Mouse (Mus musculus) midbrain, embryonic 12.5 days (tissue): Measurements from ENCODE around the gene Mst1. TPM values are rescaled to one million over a fixed set of nuclear protein-coding genes. Genes with fewer than 3 reads are reported as not detected.

ENCODE experiments used
- ATAC-seq: fragments of 200-750 bp; cut with Nextera tagmentation; 2 replicates; pipeline ENCODE4 v1.8.0; 2017; ENCODE audit warnings: low read depth, moderate TSS enrichment, moderate library complexity; ENCODE audit not compliant: low FRiP score
- H3K27ac ChIP-seq: fragments of 300-500 bp; sonication (generic); replicated peaks from 2 replicates; pipeline ENCODE4 v1.5.1; 2016; ENCODE audit warnings: mild to moderate bottlenecking
- H3K27me3 ChIP-seq: fragments of 300-500 bp; sonication (generic); 2 replicates; pipeline ENCODE4 v1.6.1; 2016; ENCODE audit warnings: mild to moderate bottlenecking
- H3K36me3 ChIP-seq: fragments of 300-500 bp; sonication (generic); 2 replicates; pipeline ENCODE4 v1.6.1; 2016
- H3K4me1 ChIP-seq: fragments of 300-500 bp; sonication (generic); 2 replicates; pipeline ENCODE4 v1.6.1; 2016
- H3K4me2 ChIP-seq: fragments of 300-500 bp; sonication (generic); replicated peaks from 2 replicates; pipeline ENCODE4 v1.6.1; 2016; ENCODE audit warnings: mild to moderate bottlenecking, moderate library complexity
- H3K4me3 ChIP-seq: fragments of 300-500 bp; sonication (generic); 2 replicates; pipeline ENCODE4 v1.5.1; 2016; ENCODE audit warnings: mild to moderate bottlenecking
- H3K9ac ChIP-seq: fragments of 300-500 bp; sonication (generic); replicated peaks from 2 replicates; pipeline ENCODE4 v1.6.1; 2016; ENCODE audit warnings: mild to moderate bottlenecking, moderate library complexity
- H3K9me3 ChIP-seq: fragments of 300-500 bp; sonication (generic); 2 replicates; pipeline ENCODE4 v1.6.1; 2016; ENCODE audit warnings: mild to moderate bottlenecking
- WGBS: fragments of 180-500 bp; shearing (Covaris S2); methylation state at CpG from one replicate; pipeline ENCODE4 v1.1.7; 2016; 5-methylcytosine and 5-hydroxymethylcytosine counted together
- polyA plus RNA-seq: library from polyadenylated mRNA; unstranded; fragments of >200 nt; fragmentation: Nextera tagmentation; extraction: Ambion mirVana; gene quantifications from 2 replicates; pipeline ENCODE4 v1.2.1, GENCODE M21; 2016

The Mst1 gene
- polyA plus RNA-seq, 1 experiment from 2014 or later = 0.14 TPM

- Histone ChIP-seq H3K36me3 (peaks cover 62% of the 10 kb centered on the region), H3K27ac (no peak overlapping the region), H3K4me2 (no peak overlapping the region)
These were observed 5.0 kb downstream of the Mst1 start for GRCm38 (mm10) chr9:108085261-108085660.

GRCm38 (mm10) chr9:108090611-108091120 is 10.4 kb downstream of the Mst1 start:
- Histone ChIP-seq H3K4me2 (no peak overlapping the region), H3K9ac (no peak overlapping the region), H3K9me3 (no peaks in the 10 kb centered on the region), H3K36me3 (peaks cover 73% of the 10 kb centered on the region), H3K27ac (no peak overlapping the region), H3K27me3 (no peaks in the 10 kb centered on the region), H3K4me1 (peaks cover 24% of the 10 kb centered on the region), H3K4me3 (no peak overlapping the region)
- ATAC-seq = no peak
- 96% methylated on average over 7 of the region's 7 CpGs for WGBS

More at GRCm38 (mm10) chr9:108085261-108085660, 5.0 kb downstream of the Mst1 start:
- Histone ChIP-seq H3K27me3 (peaks cover 42% of the 10 kb centered on the region), H3K4me1 (peaks cover 2% of the 10 kb centered on the region; the same call in 1 of the 2 replicates), H3K9me3 (no peaks in the 10 kb centered on the region), H3K9ac (no peak overlapping the region), H3K4me3 (no peak overlapping the region)
- 95% methylated on average over 4 of the region's 4 CpGs for WGBS
- ATAC-seq = no peak

- Histone ChIP-seq H3K9ac (peak overlapping the region; percentile 90), H3K27ac (no peak overlapping the region; the same call in 1 of the 2 replicates), H3K4me1 (peaks cover 28% of the 10 kb centered on the region), H3K36me3 (peaks cover 44% of the 10 kb centered on the region), H3K9me3 (no peaks in the 10 kb centered on the region), H3K4me3 (peak overlapping the region; percentile 88), H3K4me2 (peak overlapping the region; percentile 95), H3K27me3 (no peaks in the 10 kb centered on the region)
- WGBS = 75% methylated on average over 10 of the region's 10 CpGs
- ATAC-seq = no peak
These were observed 13.3 kb downstream of the Mst1 start for GRCm38 (mm10) chr9:108093586-108093985.

- peak; percentile 94 for ATAC-seq
- Histone ChIP-seq H3K27me3 (no peaks in the 10 kb centered on the region), H3K4me1 (peaks cover 28% of the 10 kb centered on the region), H3K36me3 (peaks cover 38% of the 10 kb centered on the region), H3K9me3 (no peaks in the 10 kb centered on the region), H3K4me3 (peak within 1 kb of the TSS; percentile 88), H3K4me2 (peak within 1 kb of the TSS; percentile 95), H3K27ac (peak within 1 kb of the TSS; percentile 73), H3K9ac (peak within 1 kb of the TSS; percentile 90)
- under 1% methylated on average over 51 of the region's 52 CpGs for WGBS
These were observed 14.1 kb downstream of the Mst1 start, which contains the start of gene Apeh for GRCm38 (mm10) chr9:108094184-108094941. Gene Apeh, minus strand, starts transcription at chr9:108094606.

- peak overlapping the region; percentile 52 for H3K27ac ChIP-seq
- H3K4me3 ChIP-seq = peak overlapping the region; percentile 88
- peak; percentile 14; the same call in 1 of the 2 replicates for ATAC-seq
- WGBS = under 1% methylated on average over 16 of the region's 16 CpGs
- H3K36me3 ChIP-seq = peaks cover 35% of the 10 kb centered on the region
- peak overlapping the region; percentile 90 for H3K9ac ChIP-seq
- peaks cover 28% of the 10 kb centered on the region for H3K4me1 ChIP-seq
- no peaks in the 10 kb centered on the region for H3K27me3 ChIP-seq
- peak overlapping the region; percentile 95 for H3K4me2 ChIP-seq
- H3K9me3 ChIP-seq = no peaks in the 10 kb centered on the region
These were observed 14.8 kb downstream of the Mst1 start for GRCm38 (mm10) chr9:108094998-108095411.

- ATAC-seq = no peak
- Histone ChIP-seq H3K9ac (0 out of 2 replicates have a peak overlapping the region, but pooled peaks have one; percentile 90), H3K4me2 (peak overlapping the region; percentile 95), H3K27me3 (no peaks in the 10 kb centered on the region), H3K4me1 (peaks cover 28% of the 10 kb centered on the region), H3K4me3 (peak overlapping the region; percentile 88; the same call in 1 of the 2 replicates), H3K27ac (no peak overlapping the region), H3K36me3 (peaks cover 29% of the 10 kb centered on the region), H3K9me3 (no peaks in the 10 kb centered on the region)
- 10% methylated on average over 3 of the region's 3 CpGs for WGBS
These were observed 15.3 kb downstream of the Mst1 start for GRCm38 (mm10) chr9:108095518-108095917.

GRCm38 (mm10) chr9:108095949-108096712 is 15.9 kb downstream of the Mst1 start:
- ATAC-seq = no peak
- Histone ChIP-seq H3K4me3 (no peak overlapping the region), H3K4me2 (no peak overlapping the region)

GRCm38 (mm10) chr9:108099619-108100018 is 19.4 kb downstream of the Mst1 start:
- 0 out of 2 replicates have a peak overlapping the region, but pooled peaks have one; percentile 20 for H3K9ac ChIP-seq
- no peaks in the 10 kb centered on the region for H3K27me3 ChIP-seq
- WGBS = 82% methylated on average over 8 of the region's 8 CpGs
- H3K4me2 ChIP-seq = no peak overlapping the region
- H3K36me3 ChIP-seq = peaks cover 28% of the 10 kb centered on the region
- no peaks in the 10 kb centered on the region for H3K9me3 ChIP-seq
- no peak overlapping the region for H3K27ac ChIP-seq
- H3K4me3 ChIP-seq = no peak overlapping the region
- no peak for ATAC-seq
- H3K4me1 ChIP-seq = peaks cover 17% of the 10 kb centered on the region

More at GRCm38 (mm10) chr9:108095949-108096712, 15.9 kb downstream of the Mst1 start:
- Histone ChIP-seq H3K9ac (no peak overlapping the region), H3K27me3 (no peaks in the 10 kb centered on the region), H3K9me3 (no peaks in the 10 kb centered on the region), H3K36me3 (peaks cover 26% of the 10 kb centered on the region), H3K27ac (no peak overlapping the region), H3K4me1 (peaks cover 28% of the 10 kb centered on the region)
- WGBS = 68% methylated on average over 10 of the region's 10 CpGs

- peak overlapping the region; percentile 4; the same call in 1 of the 2 replicates for H3K4me2 ChIP-seq
- H3K36me3 ChIP-seq = peaks cover 47% of the 10 kb centered on the region
- H3K4me3 ChIP-seq = no peak overlapping the region
- H3K4me1 ChIP-seq = peaks cover 17% of the 10 kb centered on the region
- no peaks in the 10 kb centered on the region for H3K9me3 ChIP-seq
- peaks cover 10% of the 10 kb centered on the region for H3K27me3 ChIP-seq
- H3K9ac ChIP-seq = peak overlapping the region; percentile 20; the same call in 1 of the 2 replicates
- 0 out of 2 replicates have a peak, but pooled peaks have one; percentile 23 for ATAC-seq
- H3K27ac ChIP-seq = peak overlapping the region; percentile 49; the same call in 1 of the 2 replicates
- WGBS = 33% methylated on average over 31 of the region's 31 CpGs
These were observed 24.7 kb downstream of the Mst1 start for GRCm38 (mm10) chr9:108104766-108105548.

GRCm38 (mm10) chr9:108105549-108105863 is 25.3 kb downstream of the Mst1 start:
- Histone ChIP-seq H3K9me3 (no peaks in the 10 kb centered on the region), H3K36me3 (peaks cover 47% of the 10 kb centered on the region), H3K4me1 (peaks cover 18% of the 10 kb centered on the region), H3K4me3 (no peak overlapping the region), H3K9ac (no peak overlapping the region), H3K27me3 (peaks cover 11% of the 10 kb centered on the region), H3K27ac (no peak overlapping the region), H3K4me2 (no peak overlapping the region)
- ATAC-seq = no peak
- 71% methylated on average over 12 of the region's 12 CpGs for WGBS

GRCm38 (mm10) chr9:108106090-108106489 is 25.9 kb downstream of the Mst1 start:
- no peak for ATAC-seq
- Histone ChIP-seq H3K9me3 (no peaks in the 10 kb centered on the region), H3K4me2 (no peak overlapping the region), H3K9ac (no peak overlapping the region), H3K4me3 (no peak overlapping the region), H3K4me1 (peaks cover 24% of the 10 kb centered on the region), H3K27ac (no peak overlapping the region), H3K36me3 (peaks cover 49% of the 10 kb centered on the region), H3K27me3 (peaks cover 17% of the 10 kb centered on the region)
- WGBS = 89% methylated on average over 23 of the region's 23 CpGs
